Mouse (Mus musculus) midbrain, embryonic 15.5 days (tissue): ENCODE results near the gene Tmc4. TPM values are rescaled to one million over a fixed set of nuclear protein-coding genes. Genes with fewer than 3 reads are reported as not detected.
"Not testable (repeated sequence)": the region's sequence is repeated elsewhere in the genome, so short reads cannot be mapped to it uniquely, and the experiment has no call there.

ENCODE experiments used
- ATAC-seq: fragments of 200-750 bp; cut with Nextera tagmentation; replicated peaks from 2 replicates; pipeline ENCODE4 v1.8.0; 2017; ENCODE audit warnings: moderate TSS enrichment
- H3K27ac ChIP-seq: fragments of 300-500 bp; sonication (generic); 2 replicates; pipeline ENCODE4 v1.5.1; 2015; ENCODE audit warnings: mild to moderate bottlenecking, inconsistent platforms
- H3K27me3 ChIP-seq: fragments of 300-500 bp; sonication (generic); replicated peaks from 2 replicates; pipeline ENCODE4 v1.6.1; 2015; ENCODE audit warnings: inconsistent platforms
- H3K36me3 ChIP-seq: fragments of 300-500 bp; sonication (generic); replicated peaks from 2 replicates; pipeline ENCODE4 v1.6.1; 2015; ENCODE audit warnings: inconsistent platforms
- H3K4me1 ChIP-seq: fragments of 300-500 bp; sonication (generic); 2 replicates; pipeline ENCODE4 v1.6.1; 2015; ENCODE audit warnings: inconsistent platforms
- H3K4me2 ChIP-seq: fragments of 300-500 bp; sonication (generic); 2 replicates; pipeline ENCODE4 v1.6.1; 2015; ENCODE audit warnings: inconsistent platforms, mild to moderate bottlenecking, moderate library complexity
- H3K4me3 ChIP-seq: fragments of 300-500 bp; sonication (generic); 2 replicates; pipeline ENCODE4 v1.5.1; 2015; ENCODE audit warnings: mild to moderate bottlenecking, inconsistent platforms
- H3K9ac ChIP-seq: fragments of 300-500 bp; sonication (generic); 2 replicates; pipeline ENCODE4 v1.6.1; 2015; ENCODE audit warnings: mild to moderate bottlenecking, inconsistent platforms
- H3K9me3 ChIP-seq: fragments of 300-500 bp; sonication (generic); 2 replicates; pipeline ENCODE4 v1.6.1; 2016; ENCODE audit warnings: inconsistent platforms
- WGBS: fragments of 180-500 bp; shearing (Covaris S2); methylation state at CpG from one replicate; pipeline ENCODE4 v1.1.7; 2015; ENCODE audit warnings: mixed read lengths; 5-methylcytosine and 5-hydroxymethylcytosine counted together
- polyA plus RNA-seq: library from polyadenylated mRNA; unstranded; fragments of >200 nt; fragmentation: Nextera tagmentation; extraction: Ambion mirVana; gene quantifications from 2 replicates; pipeline ENCODE4 v1.2.1, GENCODE M21; 2015

Gene Tmc4
- polyA plus RNA-seq, 1 experiment from 2014 or later: 6.2 TPM

GRCm38 (mm10) chr7:3704475-3704874 lies 27.1 kb upstream of the Tmc4 start:
- Histone ChIP-seq H3K9me3 (no peaks in the 10 kb centered on the region), H3K4me1 (peaks cover 27% of the 10 kb centered on the region), H3K4me3 (peak overlapping the region; percentile 79), H3K9ac (peak overlapping the region; percentile 73), H3K36me3 (peaks cover 14% of the 10 kb centered on the region), H3K4me2 (peak overlapping the region; percentile 84), H3K27me3 (no peaks in the 10 kb centered on the region), H3K27ac (peak overlapping the region; percentile 93)
- WGBS: under 1% methylated on average over 20 of the region's 20 CpGs
- ATAC-seq: peak; percentile 73

DNA sequence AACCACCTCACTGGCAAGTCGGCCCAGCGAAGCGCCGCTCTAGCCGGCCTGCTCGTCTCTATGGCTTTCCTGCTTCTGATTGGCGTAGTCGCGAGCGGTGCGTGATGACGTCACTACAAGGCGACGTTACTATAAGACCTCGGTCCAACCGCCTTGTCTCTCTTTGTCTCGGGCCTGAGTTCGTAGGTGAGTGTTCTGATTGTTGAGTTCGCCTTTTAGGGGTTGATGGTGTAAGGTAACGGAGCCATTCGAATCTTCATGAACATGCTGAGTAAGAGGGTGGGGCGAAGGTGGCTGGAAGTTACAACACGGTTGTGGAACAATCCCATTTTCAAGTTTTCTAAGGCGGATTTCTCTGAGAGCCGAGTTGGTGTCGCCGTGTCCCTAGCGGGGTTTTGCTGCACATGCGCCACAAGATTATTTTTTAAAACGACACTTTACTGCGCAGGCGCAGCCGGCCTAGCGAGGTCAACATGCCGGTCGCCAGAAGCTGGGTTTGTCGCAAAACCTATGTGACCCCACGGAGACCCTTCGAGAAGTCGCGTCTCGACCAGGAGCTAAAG lies 26.6 kb upstream of the Tmc4 start, which contains the start of gene Rps9:
TSS of gene Rps9 (plus strand) at position 115 of the 563 bp plus-strand sequence.
- Histone ChIP-seq H3K4me1 (peaks cover 27% of the 10 kb centered on the region), H3K4me3 (peak within 1 kb of the TSS; percentile 79), H3K9me3 (no peaks in the 10 kb centered on the region), H3K27ac (peak within 1 kb of the TSS; percentile 93), H3K9ac (peak within 1 kb of the TSS; percentile 73), H3K36me3 (peaks cover 18% of the 10 kb centered on the region), H3K27me3 (no peaks in the 10 kb centered on the region), H3K4me2 (peak within 1 kb of the TSS; percentile 84)
- under 1% methylated on average over 42 of the region's 42 CpGs for WGBS
- ATAC-seq: peak; percentile 95

DNA sequence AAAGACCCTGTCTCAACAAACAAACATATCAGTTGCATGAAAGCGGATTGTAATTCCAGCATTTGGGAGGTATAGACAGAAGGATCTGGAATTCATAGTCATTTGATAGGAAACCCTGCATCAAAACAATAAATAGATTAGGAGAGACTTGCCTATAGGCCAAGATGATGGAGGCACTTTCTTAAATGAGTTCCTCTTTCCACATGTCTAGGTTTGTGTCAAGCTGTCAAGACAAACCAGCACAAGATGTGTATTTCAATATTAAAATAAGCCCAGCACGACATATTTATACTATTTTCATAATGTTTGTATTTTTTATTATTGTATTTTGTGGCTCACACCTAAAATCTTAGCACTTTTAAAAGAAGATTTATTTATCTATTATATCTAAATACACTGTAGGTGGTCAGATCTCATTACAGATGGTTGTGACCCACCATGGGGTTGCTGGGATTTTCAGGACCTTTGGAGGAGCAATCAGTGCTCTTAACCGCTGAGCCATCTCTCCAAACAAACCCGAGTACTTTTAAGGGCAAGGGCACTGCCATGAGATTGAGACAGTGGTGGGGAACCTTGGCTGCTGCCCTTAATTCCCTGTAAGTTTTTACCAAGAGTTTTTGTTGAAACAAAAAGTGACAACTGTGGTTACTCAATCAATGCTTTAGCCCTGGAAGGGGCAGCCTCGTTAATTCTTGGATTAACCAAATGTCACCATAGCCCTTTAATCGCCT lies 26.0 kb upstream of the Tmc4 start:
- Histone ChIP-seq H3K36me3 (peaks cover 22% of the 10 kb centered on the region), H3K9me3 (no peaks in the 10 kb centered on the region)
- 19% methylated on average over 6 of the region's 6 CpGs for WGBS

GRCm38 (mm10) chr7:3698471-3698870 lies 21.1 kb upstream of the Tmc4 start:
- H3K36me3 ChIP-seq: peaks cover 32% of the 10 kb centered on the region
- no peak overlapping the region for H3K4me3 ChIP-seq
- H3K9me3 ChIP-seq: no peaks in the 10 kb centered on the region
- H3K4me2 ChIP-seq: no peak overlapping the region
- H3K27ac ChIP-seq: no peak overlapping the region
- no peaks in the 10 kb centered on the region for H3K27me3 ChIP-seq
- no peak for ATAC-seq
- H3K4me1 ChIP-seq: peaks cover 18% of the 10 kb centered on the region
- no peak overlapping the region for H3K9ac ChIP-seq
- 97% methylated on average over 6 of the region's 6 CpGs for WGBS

More for the DNA sequence above, 26.0 kb upstream of the Tmc4 start:
- peaks cover 27% of the 10 kb centered on the region for H3K4me1 ChIP-seq
- H3K4me2 ChIP-seq: peak overlapping the region; percentile 84
- H3K4me3 ChIP-seq: peak overlapping the region; percentile 79
- H3K27me3 ChIP-seq: no peaks in the 10 kb centered on the region
- H3K9ac ChIP-seq: peak overlapping the region; percentile 27; the same call in 1 of the 2 replicates
- ATAC-seq: peak; percentile 58
- H3K27ac ChIP-seq: peak overlapping the region; percentile 93

- H3K4me3 ChIP-seq: peak overlapping the region; percentile 91
- H3K9me3 ChIP-seq, H3K27me3 ChIP-seq, ATAC-seq: not testable (repeated sequence)
- peak overlapping the region; percentile 96 for H3K27ac ChIP-seq
- peaks cover 27% of the 10 kb centered on the region for H3K4me1 ChIP-seq
- peak overlapping the region; percentile 96 for H3K9ac ChIP-seq
- 6% methylated on average over 9 of the region's 9 CpGs for WGBS
- H3K4me2 ChIP-seq: peak overlapping the region; percentile 85
- H3K36me3 ChIP-seq: peaks cover 23% of the 10 kb centered on the region
These were observed 17.6 kb upstream of the Tmc4 start for GRCm38 (mm10) chr7:3694949-3695305.

GRCm38 (mm10) chr7:3694076-3694948 lies 17.0 kb upstream of the Tmc4 start:
- Histone ChIP-seq H3K36me3 (peaks cover 22% of the 10 kb centered on the region; the same call in 1 of the 2 replicates), H3K27me3 (no peaks in the 10 kb centered on the region), H3K27ac (peak overlapping the region; percentile 96), H3K9ac (peak overlapping the region; percentile 96), H3K9me3 (no peaks in the 10 kb centered on the region), H3K4me2 (peak overlapping the region; percentile 85), H3K4me1 (peaks cover 27% of the 10 kb centered on the region), H3K4me3 (peak overlapping the region; percentile 91)
- ATAC-seq: peak; percentile 40
- WGBS: under 1% methylated on average over 53 of the region's 55 CpGs

DNA sequence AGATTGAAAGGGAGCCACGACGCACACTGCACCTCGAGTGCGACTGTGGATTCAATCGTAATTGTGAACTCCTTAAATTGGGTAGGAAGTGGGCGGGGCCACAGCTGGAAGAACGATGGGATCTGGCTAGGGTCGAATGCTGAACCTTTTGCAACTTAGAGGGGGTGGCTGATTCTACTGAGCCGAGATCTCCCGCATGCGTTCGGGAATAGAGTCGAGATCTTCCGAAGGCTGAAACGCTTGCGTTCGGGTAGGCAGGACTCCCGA lies 16.4 kb upstream of the Tmc4 start:
- Histone ChIP-seq H3K4me2 (peak overlapping the region; percentile 85), H3K27me3 (no peaks in the 10 kb centered on the region), H3K9me3 (no peaks in the 10 kb centered on the region), H3K36me3 (peaks cover 17% of the 10 kb centered on the region; the same call in 1 of the 2 replicates), H3K4me1 (peaks cover 27% of the 10 kb centered on the region), H3K4me3 (peak overlapping the region; percentile 91), H3K27ac (peak overlapping the region; percentile 96), H3K9ac (peak overlapping the region; percentile 96)
- no peak; the same call in 1 of the 2 replicates for ATAC-seq
- WGBS: 0% methylated on average over 18 of the region's 18 CpGs

- Histone ChIP-seq H3K9me3 (no peaks in the 10 kb centered on the region), H3K4me3 (peak within 1 kb of the TSS; percentile 91), H3K4me1 (peaks cover 27% of the 10 kb centered on the region), H3K27ac (peak within 1 kb of the TSS; percentile 96), H3K36me3 (peaks cover 12% of the 10 kb centered on the region; the same call in 1 of the 2 replicates), H3K4me2 (peak within 1 kb of the TSS; percentile 85), H3K9ac (peak within 1 kb of the TSS; percentile 96), H3K27me3 (no peaks in the 10 kb centered on the region)
- WGBS: under 1% methylated on average over 55 of the region's 55 CpGs
- peak; percentile 94 for ATAC-seq
These were observed 15.8 kb upstream of the Tmc4 start, which contains the start of gene Mboat7 for GRCm38 (mm10) chr7:3692987-3693808. Gene Mboat7, minus strand, starts transcription at chr7:3693523.

GRCm38 (mm10) chr7:3692382-3692986 lies 15.1 kb upstream of the Tmc4 start, which contains the start of gene Tsen34:
Gene Tsen34, plus strand, starts transcription at chr7:3692863.
- H3K36me3 ChIP-seq: peaks cover 8% of the 10 kb centered on the region; the same call in 1 of the 2 replicates
- H3K9me3 ChIP-seq: no peaks in the 10 kb centered on the region
- peak within 1 kb of the TSS; percentile 85 for H3K4me2 ChIP-seq
- H3K4me3 ChIP-seq: peak within 1 kb of the TSS; percentile 91
- ATAC-seq: peak; percentile 79
- H3K27me3 ChIP-seq: no peaks in the 10 kb centered on the region
- H3K27ac ChIP-seq: peak within 1 kb of the TSS; percentile 96
- H3K4me1 ChIP-seq: peaks cover 27% of the 10 kb centered on the region
- under 1% methylated on average over 49 of the region's 49 CpGs for WGBS
- H3K9ac ChIP-seq: peak within 1 kb of the TSS; percentile 96

GRCm38 (mm10) chr7:3691919-3692318 lies 14.6 kb upstream of the Tmc4 start:
- Histone ChIP-seq H3K27me3 (no peaks in the 10 kb centered on the region), H3K9ac (peak overlapping the region; percentile 96), H3K4me3 (peak overlapping the region; percentile 91), H3K4me1 (peaks cover 27% of the 10 kb centered on the region), H3K4me2 (peak overlapping the region; percentile 85), H3K9me3 (no peaks in the 10 kb centered on the region), H3K27ac (peak overlapping the region; percentile 96), H3K36me3 (peaks cover 5% of the 10 kb centered on the region; the same call in 1 of the 2 replicates)
- 33% methylated on average over 3 of the region's 3 CpGs for WGBS
- no peak for ATAC-seq
